Mouse (Mus musculus): Measurements from ENCODE around the gene Phtf1.

The Phtf1 gene

GRCm38 (mm10) chr3:103967861-103968691 lies at the start of gene Phtf1:
Gene Phtf1, plus strand, starts transcription at chr3:103968110.
- TF ChIP-seq GATA4 (IDR thresholded peaks at IDR 0.05; ENCODE audit: insufficient replicate concordance, low read length), result no peak

- TF ChIP-seq GATA4 (IDR thresholded peaks at IDR 0.05; ENCODE audit: insufficient replicate concordance, low read length), result no peak
Measured at GRCm38 (mm10) chr3:103920094-103920493, 47.8 kb upstream of the Phtf1 start.

DNA sequence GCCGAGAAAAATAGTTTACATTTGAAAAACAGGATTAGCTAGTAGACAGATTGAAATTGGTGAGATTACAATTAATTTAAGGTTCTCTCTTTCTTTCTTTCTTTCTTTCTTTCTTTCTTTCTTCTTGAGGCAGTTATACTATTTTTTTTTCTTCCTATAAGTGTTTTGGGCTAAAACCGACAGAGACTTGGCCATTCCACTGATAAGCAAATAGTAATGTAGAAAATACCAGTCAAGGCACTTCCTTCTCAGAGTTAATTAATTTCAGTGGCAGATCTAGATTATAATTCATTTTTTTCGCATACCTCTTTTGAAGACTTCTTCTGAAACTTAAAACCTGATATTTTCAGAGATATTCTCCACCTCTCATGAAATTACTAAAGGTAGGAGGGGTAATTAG lies 42.6 kb upstream of the Phtf1 start:
- TF ChIP-seq GATA4 (IDR thresholded peaks at IDR 0.05; ENCODE audit: insufficient replicate concordance, low read length), result no peak

- TF ChIP-seq GATA4 (IDR thresholded peaks at IDR 0.05; ENCODE audit: insufficient replicate concordance, low read length), result no peak
Measured at GRCm38 (mm10) chr3:103927511-103927910, 40.4 kb upstream of the Phtf1 start.

GRCm38 (mm10) chr3:103944794-103945562 lies 22.9 kb upstream of the Phtf1 start:
- no peak for TF ChIP-seq GATA4 (IDR thresholded peaks at IDR 0.05; ENCODE audit: insufficient replicate concordance, low read length)

DNA sequence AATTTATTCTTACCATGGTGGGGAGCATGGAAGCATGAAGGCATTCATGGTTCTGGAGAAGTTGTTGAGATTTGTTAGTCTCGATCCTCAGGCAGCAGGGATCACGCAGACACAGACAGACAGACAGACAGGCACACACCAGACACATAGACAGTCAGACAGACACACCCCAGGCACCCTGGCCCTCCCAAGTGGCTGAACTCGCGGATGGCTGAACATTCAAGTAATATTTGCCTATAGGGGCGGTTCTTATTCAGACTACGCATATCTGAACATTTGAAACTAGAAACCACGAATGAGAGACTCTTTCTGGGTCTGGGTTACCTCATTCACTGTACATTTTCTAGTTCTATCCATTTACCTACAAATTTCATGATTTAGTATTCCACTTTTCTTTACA lies 19.2 kb upstream of the Phtf1 start:
- TF ChIP-seq GATA4 (IDR thresholded peaks at IDR 0.05; ENCODE audit: insufficient replicate concordance, low read length), result no peak

DNA sequence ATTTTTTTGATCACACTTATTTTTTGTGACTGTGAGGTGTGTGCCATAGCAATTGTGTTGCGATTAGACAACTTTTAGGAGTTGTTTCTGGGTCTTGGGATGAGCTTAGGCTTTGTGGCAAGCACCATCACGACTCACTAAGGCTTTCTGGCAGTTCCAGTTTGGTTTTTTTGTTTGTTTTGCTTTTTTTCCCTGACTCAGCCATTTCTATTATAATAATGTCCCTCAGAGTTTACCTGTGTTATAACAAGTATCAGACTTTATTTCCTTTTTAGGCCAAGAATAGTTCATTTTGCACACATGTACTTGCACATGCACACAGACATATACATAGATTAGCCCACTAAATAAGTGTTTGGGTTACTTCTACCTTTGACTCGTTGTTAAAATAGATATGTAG lies 7.3 kb upstream of the Phtf1 start:
- no peak for TF ChIP-seq GATA4 (IDR thresholded peaks at IDR 0.05; ENCODE audit: insufficient replicate concordance, low read length)

DNA sequence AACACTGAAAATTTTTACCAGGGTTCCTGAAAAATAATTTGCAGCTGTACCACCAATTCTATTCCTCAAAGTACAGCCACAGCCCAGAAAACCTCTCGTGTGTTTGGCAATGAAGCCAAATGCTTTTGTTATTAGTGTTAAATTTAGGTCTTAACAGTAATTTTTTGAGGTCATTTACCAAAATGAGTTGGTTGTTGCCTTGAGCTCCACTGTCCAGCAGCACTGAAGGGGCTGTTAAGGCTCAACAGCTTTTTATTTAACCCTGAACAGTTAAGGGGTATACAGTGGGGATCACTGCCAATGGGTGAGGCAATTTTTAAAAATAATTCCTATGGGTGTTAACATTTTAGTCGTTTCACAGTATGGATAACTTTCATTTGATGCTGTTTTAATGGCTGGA lies 679 bp upstream of the Phtf1 start:
- TF ChIP-seq GATA4 (IDR thresholded peaks at IDR 0.05; ENCODE audit: insufficient replicate concordance, low read length), result no peak

GRCm38 (mm10) chr3:103968701-103969100 lies 791 bp downstream of the Phtf1 start:
- no peak for TF ChIP-seq GATA4 (IDR thresholded peaks at IDR 0.05; ENCODE audit: insufficient replicate concordance, low read length)

- no peak for TF ChIP-seq GATA4 (IDR thresholded peaks at IDR 0.05; ENCODE audit: insufficient replicate concordance, low read length)
Measured at GRCm38 (mm10) chr3:103971157-103971556, 3.2 kb downstream of the Phtf1 start.

DNA sequence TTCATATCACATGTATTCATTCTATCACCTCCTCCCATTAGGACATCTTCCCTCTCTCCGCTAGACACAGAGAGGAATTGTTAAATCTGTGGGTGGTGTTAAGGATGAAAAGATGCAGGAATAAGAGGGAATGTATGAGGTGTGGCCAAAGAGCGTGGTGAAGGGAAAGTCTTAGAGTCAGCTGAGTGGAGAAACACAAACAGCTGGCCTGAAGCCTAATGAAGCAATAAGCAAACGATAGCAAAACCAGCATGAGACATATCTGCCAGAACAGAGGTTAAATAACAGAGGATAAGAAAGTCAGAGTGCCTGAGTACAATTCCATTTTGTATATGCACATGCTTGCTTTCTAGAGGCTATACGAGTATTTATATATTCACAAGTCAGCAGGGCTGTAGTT lies 16.6 kb downstream of the Phtf1 start:
- TF ChIP-seq GATA4 (IDR thresholded peaks at IDR 0.05; ENCODE audit: insufficient replicate concordance, low read length), result no peak

- no peak for TF ChIP-seq GATA4 (IDR thresholded peaks at IDR 0.05; ENCODE audit: insufficient replicate concordance, low read length)
Measured at GRCm38 (mm10) chr3:103985194-103985593, 17.3 kb downstream of the Phtf1 start.

- no peak for TF ChIP-seq GATA4 (IDR thresholded peaks at IDR 0.05; ENCODE audit: insufficient replicate concordance, low read length)
Measured at GRCm38 (mm10) chr3:103987831-103988432, 20.0 kb downstream of the Phtf1 start.

- TF ChIP-seq GATA4 (IDR thresholded peaks at IDR 0.05; ENCODE audit: insufficient replicate concordance, low read length), result no peak
Measured at GRCm38 (mm10) chr3:103989352-103989751, 21.4 kb downstream of the Phtf1 start.

DNA sequence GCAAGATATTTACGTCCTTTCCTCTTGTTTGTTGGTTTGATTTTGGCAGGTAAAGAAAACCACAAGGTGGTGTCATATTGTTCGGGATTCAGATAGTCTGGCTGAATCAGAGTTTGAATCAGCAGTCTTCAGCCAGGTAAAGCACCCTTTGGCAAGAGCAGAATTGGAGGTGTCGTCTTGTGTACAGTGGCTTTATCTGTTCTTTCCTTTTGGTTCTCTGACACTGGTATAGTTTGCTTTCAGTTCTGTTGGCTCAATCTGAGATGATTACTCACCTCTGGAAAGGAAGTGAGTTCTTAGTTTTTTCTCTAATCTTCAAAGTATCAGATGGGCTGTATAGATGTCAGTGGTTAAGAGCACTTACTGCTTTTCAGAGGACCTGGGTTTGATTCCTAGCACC lies 23.4 kb downstream of the Phtf1 start:
- no peak for TF ChIP-seq GATA4 (IDR thresholded peaks at IDR 0.05; ENCODE audit: insufficient replicate concordance, low read length)

GRCm38 (mm10) chr3:103998724-103999123 lies 30.8 kb downstream of the Phtf1 start:
- no peak for TF ChIP-seq GATA4 (IDR thresholded peaks at IDR 0.05; ENCODE audit: insufficient replicate concordance, low read length)

Measured in liver, adult (tissue).